Mouse (Mus musculus) gastrocnemius, adult 2 months (tissue): ENCODE results near the gene Arpc5l. TPM values are rescaled to one million over a fixed set of nuclear protein-coding genes. Genes with fewer than 3 reads are reported as not detected.

Experiments
- DNase-seq: peaks from one replicate; pipeline ENCODE4 v3.0.0; 2022
- H3K27ac ChIP-seq: fragments of 200-600 bp; 2 replicates; pipeline ENCODE4 v1.8.1; 2022; ENCODE audit warnings: mild to moderate bottlenecking
- H3K4me3 ChIP-seq: fragments of 200-600 bp; 2 replicates; pipeline ENCODE4 v1.8.1; 2022; ENCODE audit warnings: mild to moderate bottlenecking, moderate library complexity
- CTCF ChIP-seq: fragments of 200-600 bp; IDR thresholded peaks from 2 replicates; pipeline ENCODE4 v1.8.1; 2022; ENCODE audit warnings: antibody characterized with exemption, mild to moderate bottlenecking, moderate library complexity
- intact Hi-C: fragments of 180-260 bp; cut with DNase I; formaldehyde crosslinking; loops from one replicate; pipeline ENCODE4 v1.15.1; 2025
- total RNA-seq, 2 experiments: library from RNA; stranded (reverse); gene quantifications; 2 replicates each; pipeline ENCODE4 v1.2.3; 2021

Gene Arpc5l
- total RNA-seq, 2 experiments from 2014 or later = 109 to 118 TPM

- H3K27ac ChIP-seq = no peak overlapping the region
- DNase-seq = no peak
- H3K4me3 ChIP-seq = no peak overlapping the region
- intact Hi-C loops = no loop called here
- no peak for TF ChIP-seq CTCF
These were observed 14.9 kb downstream of the Arpc5l start for GRCm38 (mm10) chr2:39020004-39020403.

GRCm38 (mm10) chr2:39031611-39032010 is 26.5 kb downstream of the Arpc5l start:
- DNase-seq = no peak
- intact Hi-C loops = no loop called here
- no peak for TF ChIP-seq CTCF
- Histone ChIP-seq H3K4me3 (no peak overlapping the region), H3K27ac (no peak overlapping the region)

- H3K4me3 ChIP-seq = no peak overlapping the region
- H3K27ac ChIP-seq = no peak overlapping the region
- intact Hi-C loops = no loop called here
- TF ChIP-seq CTCF = no peak
- no peak for DNase-seq
These were observed 35.1 kb downstream of the Arpc5l start for GRCm38 (mm10) chr2:39040215-39040614.

- Histone ChIP-seq H3K4me3 (no peak overlapping the region), H3K27ac (no peak overlapping the region)
- intact Hi-C loops = no loop called here
- no peak for TF ChIP-seq CTCF
- DNase-seq = no peak
These were observed 43.4 kb downstream of the Arpc5l start for GRCm38 (mm10) chr2:39048515-39048914.

- no peak for TF ChIP-seq CTCF
- intact Hi-C loops = loop anchor here (5.0 kb wide), 1 partner anchor 127 kb away; the partner anchor contains the start of gene Scai
- H3K27ac ChIP-seq = peak overlapping the region; percentile 98
- no peak for DNase-seq
- H3K4me3 ChIP-seq = peak overlapping the region; percentile 85
These were observed 59.7 kb downstream of the Arpc5l start for GRCm38 (mm10) chr2:39064687-39065399.

Other genes starting within 250 kb of the Arpc5l start
- gene Nr6a1, start 77.7 kb upstream of the Arpc5l start, total RNA-seq = 1 to 10 TPM; 3.4 to 4.8 TPM
- gene Olfml2a, start 73.4 kb upstream of the Arpc5l start, total RNA-seq = 1 to 10 TPM; 4.2 to 6.6 TPM
- under 1 TPM in 1 of 2 experiments, not detected in 1; 0.08 TPM for gene Wdr38, start 7.9 kb upstream of the Arpc5l start, total RNA-seq
- gene Rpl35, start 276 bp downstream of the Arpc5l start, total RNA-seq = 100 to 1,000 TPM; 264 to 300 TPM
- gene Golga1, start 60.2 kb downstream of the Arpc5l start, total RNA-seq = 10 to 100 TPM; 12.9 to 13.9 TPM
- 1 to 10 TPM; 2.7 to 3.0 TPM for gene Scai, start 185.4 kb downstream of the Arpc5l start, total RNA-seq
- gene Ppp6c, start 221.1 kb downstream of the Arpc5l start, total RNA-seq = 10 to 100 TPM; 58.7 to 68.5 TPM